Mouse (Mus musculus) neural tube, embryonic 15.5 days (tissue): Measurements from ENCODE around the gene Galnt14. TPM values are rescaled to one million over a fixed set of nuclear protein-coding genes. Genes with fewer than 3 reads are reported as not detected.

ENCODE experiments used
- polyA plus RNA-seq: library from polyadenylated mRNA; unstranded; fragments of >200 nt; fragmentation: Nextera tagmentation; extraction: Ambion mirVana; gene quantifications from 2 replicates; pipeline ENCODE4 v1.2.1, GENCODE M21; 2015

The Galnt14 gene
- polyA plus RNA-seq, 1 experiment from 2014 or later: 28.9 TPM

Other genes starting within 250 kb of the Galnt14 start
- 24.4 and 24.5 TPM in 2 replicates for gene Ehd3, start 93.7 kb upstream of the Galnt14 start, polyA plus RNA-seq
- 0.47 and 1.5 TPM in 2 replicates for gene Xdh, start 239.7 kb upstream of the Galnt14 start, polyA plus RNA-seq